In genomic region chr3:108411754-108412121, GRCm38 (mm10) we compare ENCODE assay signal across 9 mouse cellular contexts. TPM values are rescaled to one million over a fixed set of nuclear protein-coding genes. Genes with fewer than 3 reads are reported as not detected.
DNase-seq lines count a peak whose midpoint lies in the region; ATAC-seq lines count a peak whose summit lies in the region.
"Had no signal": no experiment of that assay in that cellular context is flagged by ENCODE, and none has a peak within 500 bp of the region (broad histone marks: within the 10 kb centered on the region; RNA-seq: fewer than 3 reads in every experiment).

No protein-coding gene starts in this region.

- H3K36me3 ChIP-seq in heart, embryonic 12.5 days, result peaks cover 19% of the 10 kb centered on the region
- peaks cover 29% of the 10 kb centered on the region for H3K36me3 ChIP-seq in forebrain, embryonic 16.5 days (ENCODE audit: control insufficient read depth, insufficient read depth)

- H3K4me1 ChIP-seq in heart, embryonic 12.5 days (replicated peaks), result peaks cover 9% of the 10 kb centered on the region; the same call in 1 of the 2 replicates
- peaks cover 59% of the 10 kb centered on the region for H3K4me1 ChIP-seq in forebrain, embryonic 16.5 days (replicated peaks; ENCODE audit: control insufficient read depth, insufficient read depth, low read length)

- no peak overlapping the region for H3K9ac ChIP-seq in heart, embryonic 12.5 days
- H3K9ac ChIP-seq in forebrain, embryonic 16.5 days (replicated peaks; ENCODE audit: low read depth, low read length), result peak overlapping the region; percentile 79

- peaks cover 21% of the 10 kb centered on the region for H3K9me3 ChIP-seq in heart, embryonic 12.5 days (replicated peaks)
- peaks cover 13% of the 10 kb centered on the region for H3K9me3 ChIP-seq in forebrain, embryonic 16.5 days (ENCODE audit: control insufficient read depth, low read length)

- H3K4me2 ChIP-seq in heart, embryonic 12.5 days, result no peak overlapping the region
- peak overlapping the region; percentile 87 for H3K4me2 ChIP-seq in forebrain, embryonic 16.5 days (ENCODE audit: low read length)

- H3K4me3 ChIP-seq in heart, embryonic 12.5 days, result no peak overlapping the region
- H3K4me3 ChIP-seq in forebrain, embryonic 16.5 days (replicated peaks; ENCODE audit: low read length), result peak overlapping the region; percentile 41
- H3K4me3 ChIP-seq: megakaryocyte, embryonic 14.5 days had no signal

- peak; percentile 93 for DNase-seq in heart, adult 11 months
- peak; percentile 86 for DNase-seq in cerebellum, adult 11-12 months
- peak; percentile 96 for DNase-seq in kidney, adult 9 months
- peak; percentile 80 for DNase-seq in lung, postnatal 10 days
- no peak for DNase-seq in thymus, postnatal 0 days (ENCODE audit: low spot score)
- DNase-seq in thymus, postnatal 25 days, result no peak

- H3K27ac ChIP-seq in heart, embryonic 12.5 days (ENCODE audit: poor library complexity, severe bottlenecking), result no peak overlapping the region
- peak overlapping the region; percentile 97 for H3K27ac ChIP-seq in forebrain, embryonic 16.5 days (ENCODE audit: low read length)

- 76% methylated on average over 8 of the region's 8 CpGs for WGBS in heart, embryonic 12.5 days
- WGBS in forebrain, embryonic 16.5 days, result 10% methylated on average over 8 of the region's 8 CpGs

- peaks cover 32% of the 10 kb centered on the region for H3K27me3 ChIP-seq in heart, embryonic 12.5 days (replicated peaks)
- H3K27me3 ChIP-seq in forebrain, embryonic 16.5 days (replicated peaks; ENCODE audit: control insufficient read depth, insufficient read depth, low read length), result no peaks in the 10 kb centered on the region

- no peak for ATAC-seq in heart, embryonic 12.5 days (ENCODE audit: insufficient number of reproducible peaks, low FRiP score)
- ATAC-seq in forebrain, embryonic 16.5 days, result peak; percentile 68

RNA-seq across cellular contexts. Expression of gene Celsr2, which starts 3.6 kb away (rescaled TPM):
- polyA plus RNA-seq in heart, embryonic 12.5 days (2016; fragmentation: Nextera tagmentation; extraction: Ambion mirVana), result 2.3 and 3.6 TPM in 2 replicates
- polyA plus RNA-seq in forebrain, embryonic 16.5 days (2015; fragmentation: Nextera tagmentation; extraction: Ambion mirVana), result 46.7 and 47.3 TPM in 2 replicates
- polyA plus RNA-seq in thymus, postnatal 0 days (2015; fragmentation: Nextera tagmentation; extraction: Ambion mirVana), result 2.2 and 3.4 TPM in 2 replicates

RNA-seq across cellular contexts. Expression of gene Psrc1, which starts 28.1 kb away (rescaled TPM):
- polyA plus RNA-seq in heart, embryonic 12.5 days (2016; fragmentation: Nextera tagmentation; extraction: Ambion mirVana), result 26.4 and 27.3 TPM in 2 replicates
- polyA plus RNA-seq in forebrain, embryonic 16.5 days (2015; fragmentation: Nextera tagmentation; extraction: Ambion mirVana), result 29.0 and 29.2 TPM in 2 replicates
- 16.7 and 17.1 TPM in 2 replicates for polyA plus RNA-seq in thymus, postnatal 0 days (2015; fragmentation: Nextera tagmentation; extraction: Ambion mirVana)

RNA-seq across cellular contexts. Expression of gene Sars, which starts 33.3 kb away (rescaled TPM):
- polyA plus RNA-seq in heart, embryonic 12.5 days (2016; fragmentation: Nextera tagmentation; extraction: Ambion mirVana), result 95.8 and 98.1 TPM in 2 replicates
- polyA plus RNA-seq in forebrain, embryonic 16.5 days (2015; fragmentation: Nextera tagmentation; extraction: Ambion mirVana), result 230 and 238 TPM in 2 replicates
- 122 and 127 TPM in 2 replicates for polyA plus RNA-seq in thymus, postnatal 0 days (2015; fragmentation: Nextera tagmentation; extraction: Ambion mirVana)

RNA-seq across cellular contexts. Expression of gene Mybphl, which starts 47.0 kb away (rescaled TPM):
- 35.1 and 39.8 TPM in 2 replicates for polyA plus RNA-seq in heart, embryonic 12.5 days (2016; fragmentation: Nextera tagmentation; extraction: Ambion mirVana)
- 0.16 TPM in 1 of 2 replicates, not detected in the other for polyA plus RNA-seq in forebrain, embryonic 16.5 days (2015; fragmentation: Nextera tagmentation; extraction: Ambion mirVana)
- 0.23 and 0.29 TPM in 2 replicates for polyA plus RNA-seq in thymus, postnatal 0 days (2015; fragmentation: Nextera tagmentation; extraction: Ambion mirVana)

Comparison
In these comparisons a context has a peak if more than half of its experiments do, and no peak if none do; other contexts are left out.
1. DNase-seq: peak in heart, adult 11 months (single experiment), cerebellum, adult 11-12 months (single experiment), kidney, adult 9 months (single experiment) and lung, postnatal 10 days (single experiment); none in thymus, postnatal 0 days (single experiment) and thymus, postnatal 25 days (single experiment).
2. RNA of gene Celsr2, which starts 3.6 kb away (polyA plus RNA-seq): 46.7 to 47.3 TPM in forebrain, embryonic 16.5 days; 2.2 to 3.4 TPM in thymus, postnatal 0 days and 2.3 to 3.6 TPM in heart, embryonic 12.5 days; every median in the first group is over 10 times any median in the second.